Mouse (Mus musculus) spleen, adult 2 months (tissue): ENCODE measurements around the gene Cypt14. TPM values are rescaled to one million over a fixed set of nuclear protein-coding genes. Genes with fewer than 3 reads are reported as not detected.
"Not testable (repeated sequence)": the region's sequence is repeated elsewhere in the genome, so short reads cannot be mapped to it uniquely, and the experiment has no call there.

Experiments used
- DNase-seq, 2 experiments: peaks; one replicate each; pipeline versions ENCODE4 v3.0.0 to v3.0.0-alpha.2; 2012 to 2021; ENCODE audit warnings: low spot score in 2 of 2, low read depth in 1 of 2
- H3K27ac ChIP-seq: fragments of 200-500 bp; 2 replicates; pipeline ENCODE4 v1.5.1; 2012; ENCODE audit warnings: low read length, inconsistent platforms; ENCODE audit not compliant: insufficient read depth
- H3K27me3 ChIP-seq: fragments of 200-500 bp; 2 replicates; pipeline ENCODE4 v1.6.1; 2012; ENCODE audit warnings: mild to moderate bottlenecking, moderate library complexity, low read length, inconsistent platforms; ENCODE audit not compliant: control insufficient read depth, insufficient read depth
- H3K36me3 ChIP-seq: fragments of 200-500 bp; 2 replicates; pipeline ENCODE4 v1.6.1; 2012; ENCODE audit warnings: mild to moderate bottlenecking, low read length, inconsistent platforms; ENCODE audit not compliant: control insufficient read depth, insufficient read depth
- H3K4me1 ChIP-seq: fragments of 200-500 bp; 2 replicates; pipeline ENCODE4 v1.6.1; 2011; ENCODE audit warnings: inconsistent platforms; ENCODE audit not compliant: control insufficient read depth, insufficient read depth, insufficient read length
- H3K4me3 ChIP-seq: fragments of 200-500 bp; 2 replicates; pipeline ENCODE4 v1.5.1; 2011; ENCODE audit warnings: mild to moderate bottlenecking, inconsistent platforms; ENCODE audit not compliant: insufficient read depth, insufficient read length; ENCODE audit errors: extremely low read depth
- WGBS: fragments of 180-500 bp; shearing (Covaris S2); methylation state at CpG from one replicate; pipeline ENCODE4 v1.1.7; 2018; 5-methylcytosine and 5-hydroxymethylcytosine counted together
- polyA plus RNA-seq: library from polyadenylated mRNA; depleted of rRNA; stranded (reverse); fragments of >200 nt; gene quantifications from 2 replicates; pipeline ENCODE4 v1.2.3, GENCODE M21; 2012; rRNA removed

The Cypt14 gene
- not detected in 2 replicates for polyA plus RNA-seq

DNA sequence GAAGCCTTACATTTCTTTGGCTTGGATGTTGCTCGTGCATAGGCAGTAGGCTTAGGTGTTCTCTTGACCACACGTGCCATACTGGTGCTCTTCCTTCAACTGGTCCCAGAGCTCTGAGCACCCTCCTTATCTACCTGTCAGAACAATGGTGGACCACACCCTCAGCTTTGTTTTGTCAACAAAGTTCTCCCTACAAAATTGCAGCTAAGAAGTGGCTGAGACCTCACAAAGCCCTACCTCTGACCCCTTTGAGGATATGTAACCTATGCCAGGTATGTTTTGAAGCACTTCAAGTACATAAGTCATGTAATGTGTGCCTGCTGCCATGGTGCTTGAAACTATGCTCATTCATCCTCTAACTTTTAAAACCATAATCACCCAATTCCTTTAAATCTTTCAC is at the start of gene Cypt14:
Cypt14 (minus strand) TSS at position 101 of the 400 bp plus-strand sequence.
- not testable (repeated sequence) for H3K27me3 ChIP-seq, H3K4me3 ChIP-seq, H3K27ac ChIP-seq, H3K4me1 ChIP-seq, H3K36me3 ChIP-seq, DNase-seq
- WGBS: 72% methylated on average over 2 of the region's 2 CpGs
